Mouse (Mus musculus): ENCODE results near the gene Reg1. TPM values are rescaled to one million over a fixed set of nuclear protein-coding genes. Genes with fewer than 3 reads are reported as not detected.

Gene Reg1
- polyA plus RNA-seq, 1 experiment = not detected

Other genes with a start within 250 kb of the Reg1 start
- gene Reg3b, start 52.1 kb upstream of the Reg1 start, polyA plus RNA-seq (2012; ENCODE audit: insufficient read depth, insufficient read length, missing spikeins) = not detected in 2 replicates
- not detected in 2 replicates for gene Reg3d, start 43.8 kb upstream of the Reg1 start, polyA plus RNA-seq (2012; ENCODE audit: insufficient read depth, insufficient read length, missing spikeins)
- gene Reg3a, start 42.0 kb upstream of the Reg1 start, polyA plus RNA-seq (2012; ENCODE audit: insufficient read depth, insufficient read length, missing spikeins) = not detected in 2 replicates
- not detected in 2 replicates for gene Reg2, start 27.1 kb upstream of the Reg1 start, polyA plus RNA-seq (2012; ENCODE audit: insufficient read depth, insufficient read length, missing spikeins)
- gene Reg3g, start 46.2 kb downstream of the Reg1 start, polyA plus RNA-seq (2012; ENCODE audit: insufficient read depth, insufficient read length, missing spikeins) = not detected in 2 replicates

Measured in brown adipose tissue, adult 24 weeks (tissue).